ENCODE assay signal across 1 mouse cellular context in the genomic region with DNA sequence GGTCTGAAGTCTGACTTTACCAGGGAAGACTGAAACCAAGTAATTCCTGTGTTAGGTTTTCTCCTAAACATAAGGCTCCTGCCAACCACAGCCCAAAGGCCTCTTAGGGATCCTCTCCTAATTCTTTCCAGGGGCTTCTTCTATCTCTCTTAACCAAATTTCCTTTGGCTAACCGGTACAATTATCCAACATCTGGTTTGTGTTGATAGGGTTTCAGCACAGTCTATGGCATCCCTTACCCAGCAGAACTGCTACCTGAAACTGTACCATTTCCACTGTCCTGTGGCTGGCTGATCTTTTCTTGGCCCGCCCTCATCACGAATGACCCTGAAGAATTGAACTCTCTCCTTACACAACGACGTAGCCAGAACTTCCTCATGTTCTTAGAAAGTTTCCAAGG.
TF ChIP-seq lines count a peak whose summit lies in the region.

No protein-coding gene starts in this region.

TF ChIP-seq in MEL, 35 proteins besides CTCF, POLR2A, EP300 and RAD21 (continued from another document):
- TF ChIP-seq GATA1 (IDR thresholded peaks at IDR 0.05; ENCODE audit: low read depth, low read length) (peak; percentile 46; the same call in 1 of the 2 replicates), UBTF (IDR thresholded peaks at IDR 0.05; ENCODE audit: borderline replicate concordance, insufficient read depth, low read depth, low read length) (no peak), MXI1 (IDR thresholded peaks at IDR 0.05; ENCODE audit: low read depth, low read length) (no peak), KAT2A (conservative IDR thresholded peaks at IDR 0.05; ENCODE audit: low read depth, low read length) (no peak), SIN3A (IDR thresholded peaks at IDR 0.05; ENCODE audit: low read length) (no peak)
